Mouse (Mus musculus) bone marrow, adult 2 months (tissue): ENCODE results near the gene Dct.

ENCODE experiments used
- CTCF ChIP-seq: fragments of 200-500 bp; IDR thresholded peaks from 2 replicates; pipeline ENCODE4 v1.5.1; 2011; ENCODE audit warnings: low read length, control low read depth; ENCODE audit not compliant: control insufficient read depth, insufficient read depth
- POLR2A ChIP-seq: fragments of 200-500 bp; IDR thresholded peaks from 2 replicates; pipeline ENCODE4 v1.6.1; 2011; ENCODE audit warnings: low read depth, mild to moderate bottlenecking, control low read depth, low read length, borderline replicate concordance; ENCODE audit not compliant: control insufficient read depth

DNA sequence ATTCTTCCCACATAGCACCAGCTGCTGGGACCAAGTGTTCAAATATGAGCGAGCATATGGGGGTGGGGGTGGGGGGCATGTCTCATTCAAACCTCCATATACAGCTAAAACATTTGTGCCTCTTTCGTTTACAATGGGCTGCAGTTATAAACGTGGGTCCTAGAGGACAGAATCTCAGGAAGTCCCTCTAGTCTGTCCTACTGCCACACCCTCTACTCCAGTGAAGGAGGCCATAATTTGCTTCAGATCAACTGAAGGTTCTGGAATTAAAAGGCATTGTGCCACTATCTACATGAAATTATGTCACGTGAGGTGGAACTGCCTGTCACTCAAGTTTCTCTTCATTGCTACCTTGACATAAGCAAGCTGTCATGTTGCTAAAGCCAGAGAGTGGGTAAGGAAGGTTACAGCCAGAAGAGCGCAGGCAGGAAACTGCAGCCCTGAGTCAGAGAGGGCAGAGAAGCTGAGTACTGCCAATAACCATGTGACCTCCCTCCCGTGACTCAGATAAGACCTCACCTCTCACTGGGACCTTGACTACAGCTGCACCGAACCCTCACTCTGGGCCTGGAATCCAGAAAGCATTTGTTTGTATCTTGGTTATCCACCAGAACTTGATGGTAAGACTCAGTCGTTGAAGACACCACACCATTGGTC, 59.3 kb downstream of the Dct start:
- TF ChIP-seq CTCF (no peak), POLR2A (no peak)
